Mouse (Mus musculus) stomach, embryonic 14.5 days (tissue): ENCODE measurements around the gene Psmb7. TPM values are rescaled to one million over a fixed set of nuclear protein-coding genes. Genes with fewer than 3 reads are reported as not detected.

Experiments used
- ATAC-seq: fragments of 200-750 bp; cut with Nextera tagmentation; 2 replicates; pipeline ENCODE4 v1.8.0; 2017; ENCODE audit warnings: low read depth, moderate TSS enrichment; ENCODE audit not compliant: insufficient number of reproducible peaks, insufficient read depth, low FRiP score
- H3K27ac ChIP-seq: fragments of 300-500 bp; sonication (generic); 2 replicates; pipeline ENCODE4 v1.5.1; 2014; ENCODE audit warnings: mild to moderate bottlenecking, low read length, moderate library complexity, mixed read lengths
- H3K27me3 ChIP-seq: fragments of 300-500 bp; sonication (generic); 2 replicates; pipeline ENCODE4 v1.6.1; 2014; ENCODE audit warnings: low read length, control low read depth, mixed read lengths; ENCODE audit not compliant: control insufficient read depth, insufficient read depth
- H3K36me3 ChIP-seq: fragments of 300-500 bp; sonication (generic); 2 replicates; pipeline ENCODE4 v1.6.1; 2014; ENCODE audit warnings: mild to moderate bottlenecking, control low read depth, low read length, moderate library complexity, mixed read lengths; ENCODE audit not compliant: control insufficient read depth, insufficient read depth
- H3K4me1 ChIP-seq: fragments of 300-500 bp; sonication (generic); 2 replicates; pipeline ENCODE4 v1.6.1; 2014; ENCODE audit warnings: low read length, control low read depth, mixed read lengths; ENCODE audit not compliant: control insufficient read depth, insufficient read depth
- H3K4me2 ChIP-seq: fragments of 300-500 bp; sonication (generic); replicated peaks from 2 replicates; pipeline ENCODE4 v1.6.1; 2014; ENCODE audit warnings: low read depth, low read length, control low read depth
- H3K4me3 ChIP-seq: fragments of 300-500 bp; sonication (generic); 2 replicates; pipeline ENCODE4 v1.5.1; 2014; ENCODE audit warnings: low read depth, low read length, control low read depth
- H3K9ac ChIP-seq: fragments of 300-500 bp; sonication (generic); replicated peaks from 2 replicates; pipeline ENCODE4 v1.6.1; 2014; ENCODE audit warnings: low read depth, mild to moderate bottlenecking, control low read depth, low read length, moderate library complexity, mixed read lengths
- H3K9me3 ChIP-seq: fragments of 300-500 bp; sonication (generic); 2 replicates; pipeline ENCODE4 v1.6.1; 2016; ENCODE audit warnings: low read depth, low read length, control low read depth; ENCODE audit not compliant: control insufficient read depth
- WGBS: fragments of 180-500 bp; shearing (Covaris S2); extraction: QIAGEN DNeasy Blood & Tissue Kit; methylation state at CpG from one replicate; pipeline ENCODE4 v1.1.7; 2014; 5-methylcytosine and 5-hydroxymethylcytosine counted together
- polyA plus RNA-seq: library from polyadenylated mRNA; unstranded; fragments of >200 nt; fragmentation: Nextera tagmentation; extraction: Ambion mirVana; gene quantifications from 2 replicates; pipeline ENCODE4 v1.2.1, GENCODE M21; 2014

Psmb7 gene
- polyA plus RNA-seq, 1 experiment from 2014 or later, result 242 TPM

GRCm38 (mm10) chr2:38675366-38675969 lies 31.6 kb upstream of the Psmb7 start:
- Histone ChIP-seq H3K9me3 (no peaks in the 10 kb centered on the region), H3K4me2 (no peak overlapping the region), H3K27me3 (no peaks in the 10 kb centered on the region), H3K4me3 (no peak overlapping the region), H3K9ac (no peak overlapping the region), H3K4me1 (no peaks in the 10 kb centered on the region), H3K27ac (no peak overlapping the region), H3K36me3 (no peaks in the 10 kb centered on the region)
- 53% methylated on average over 9 of the region's 9 CpGs for WGBS
- peak; percentile 34; the same call in 1 of the 2 replicates for ATAC-seq

DNA sequence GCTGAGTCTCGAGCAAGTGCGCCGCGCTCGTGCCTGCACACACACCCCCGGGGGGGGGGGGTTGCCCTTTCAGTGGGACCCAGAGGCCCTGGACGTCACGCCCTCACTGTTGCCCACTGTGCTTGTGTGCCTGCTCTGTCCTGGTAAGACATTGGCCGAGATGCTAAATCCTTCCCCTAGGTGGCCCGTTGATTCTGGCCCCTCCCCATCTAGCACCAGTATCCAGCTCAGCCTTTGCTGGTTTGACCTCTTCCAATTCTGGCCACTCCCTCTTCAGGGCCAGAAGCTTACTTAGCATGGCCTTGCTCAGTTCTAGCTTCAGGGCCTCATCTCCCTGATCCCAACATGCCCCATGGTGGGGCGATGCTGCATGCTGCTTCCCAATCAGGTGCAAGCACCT lies 28.6 kb upstream of the Psmb7 start:
- no peak overlapping the region for H3K4me3 ChIP-seq
- ATAC-seq, result no peak
- no peak overlapping the region for H3K4me2 ChIP-seq
- 52% methylated on average over 11 of the region's 11 CpGs for WGBS
- H3K9me3 ChIP-seq, result no peaks in the 10 kb centered on the region
- no peaks in the 10 kb centered on the region for H3K36me3 ChIP-seq
- H3K9ac ChIP-seq, result no peak overlapping the region
- H3K27me3 ChIP-seq, result no peaks in the 10 kb centered on the region
- no peaks in the 10 kb centered on the region for H3K4me1 ChIP-seq
- H3K27ac ChIP-seq, result no peak overlapping the region

- Histone ChIP-seq H3K4me2 (peak overlapping the region; percentile 17; the same call in 1 of the 2 replicates), H3K9ac (no peak overlapping the region), H3K4me1 (no peaks in the 10 kb centered on the region), H3K9me3 (no peaks in the 10 kb centered on the region), H3K27ac (no peak overlapping the region), H3K27me3 (no peaks in the 10 kb centered on the region), H3K4me3 (no peak overlapping the region), H3K36me3 (no peaks in the 10 kb centered on the region)
- peak; percentile 86 for ATAC-seq
- 14% methylated on average over 17 of the region's 17 CpGs for WGBS
Measured at GRCm38 (mm10) chr2:38668802-38669580, 25.1 kb upstream of the Psmb7 start.

GRCm38 (mm10) chr2:38661398-38661797 lies 17.5 kb upstream of the Psmb7 start:
- H3K27me3 ChIP-seq, result 0 out of 2 replicates have a peak, but pooled peaks cover 3% of the 10 kb centered on the region
- ATAC-seq, result no peak

GRCm38 (mm10) chr2:38658338-38658836 lies 14.5 kb upstream of the Psmb7 start:
- Histone ChIP-seq H3K9me3 (no peaks in the 10 kb centered on the region), H3K9ac (no peak overlapping the region), H3K27ac (no peak overlapping the region), H3K27me3 (0 out of 2 replicates have a peak, but pooled peaks cover 3% of the 10 kb centered on the region), H3K4me3 (peak overlapping the region; percentile 25), H3K36me3 (no peaks in the 10 kb centered on the region), H3K4me2 (peak overlapping the region; percentile 49), H3K4me1 (no peaks in the 10 kb centered on the region)
- under 1% methylated on average over 25 of the region's 25 CpGs for WGBS
- peak; percentile 87 for ATAC-seq

More at GRCm38 (mm10) chr2:38661398-38661797, 17.5 kb upstream of the Psmb7 start:
- H3K9ac ChIP-seq, result no peak overlapping the region
- no peaks in the 10 kb centered on the region for H3K4me1 ChIP-seq
- 5% methylated on average over 1 of the region's 1 CpGs for WGBS
- no peak overlapping the region for H3K4me2 ChIP-seq
- no peaks in the 10 kb centered on the region for H3K36me3 ChIP-seq
- H3K27ac ChIP-seq, result no peak overlapping the region
- no peaks in the 10 kb centered on the region for H3K9me3 ChIP-seq
- H3K4me3 ChIP-seq, result no peak overlapping the region

GRCm38 (mm10) chr2:38653694-38654093 lies 9.8 kb upstream of the Psmb7 start:
- ATAC-seq, result no peak

DNA sequence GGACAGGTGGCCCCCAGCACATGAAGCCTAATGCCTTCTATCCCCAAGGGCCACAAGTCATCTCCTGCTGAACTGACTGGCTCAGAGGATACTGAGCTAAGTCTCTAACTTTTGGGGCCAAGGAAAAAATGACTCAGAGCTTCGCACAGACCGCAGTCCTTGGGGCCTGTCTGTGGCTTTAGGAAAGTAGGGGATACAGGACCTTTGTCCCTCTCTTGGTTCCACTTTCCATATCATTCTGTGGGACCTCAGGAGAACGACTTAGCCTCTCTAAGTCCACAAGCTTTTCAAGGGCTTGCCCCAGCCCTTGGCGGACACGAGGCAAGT lies 9.4 kb upstream of the Psmb7 start:
- H3K36me3 ChIP-seq, result no peaks in the 10 kb centered on the region
- H3K27me3 ChIP-seq, result no peaks in the 10 kb centered on the region
- no peaks in the 10 kb centered on the region for H3K4me1 ChIP-seq
- WGBS, result 91% methylated on average over 5 of the region's 5 CpGs
- no peak overlapping the region for H3K27ac ChIP-seq
- no peak overlapping the region for H3K9ac ChIP-seq
- H3K4me2 ChIP-seq, result no peak overlapping the region
- ATAC-seq, result no peak
- no peak overlapping the region for H3K4me3 ChIP-seq
- no peaks in the 10 kb centered on the region for H3K9me3 ChIP-seq

More at GRCm38 (mm10) chr2:38653694-38654093, 9.8 kb upstream of the Psmb7 start:
- Histone ChIP-seq H3K27ac (no peak overlapping the region), H3K36me3 (no peaks in the 10 kb centered on the region), H3K4me1 (no peaks in the 10 kb centered on the region), H3K4me3 (no peak overlapping the region), H3K4me2 (no peak overlapping the region), H3K9me3 (no peaks in the 10 kb centered on the region), H3K27me3 (no peaks in the 10 kb centered on the region), H3K9ac (no peak overlapping the region)
- WGBS, result 86% methylated on average over 2 of the region's 2 CpGs

DNA sequence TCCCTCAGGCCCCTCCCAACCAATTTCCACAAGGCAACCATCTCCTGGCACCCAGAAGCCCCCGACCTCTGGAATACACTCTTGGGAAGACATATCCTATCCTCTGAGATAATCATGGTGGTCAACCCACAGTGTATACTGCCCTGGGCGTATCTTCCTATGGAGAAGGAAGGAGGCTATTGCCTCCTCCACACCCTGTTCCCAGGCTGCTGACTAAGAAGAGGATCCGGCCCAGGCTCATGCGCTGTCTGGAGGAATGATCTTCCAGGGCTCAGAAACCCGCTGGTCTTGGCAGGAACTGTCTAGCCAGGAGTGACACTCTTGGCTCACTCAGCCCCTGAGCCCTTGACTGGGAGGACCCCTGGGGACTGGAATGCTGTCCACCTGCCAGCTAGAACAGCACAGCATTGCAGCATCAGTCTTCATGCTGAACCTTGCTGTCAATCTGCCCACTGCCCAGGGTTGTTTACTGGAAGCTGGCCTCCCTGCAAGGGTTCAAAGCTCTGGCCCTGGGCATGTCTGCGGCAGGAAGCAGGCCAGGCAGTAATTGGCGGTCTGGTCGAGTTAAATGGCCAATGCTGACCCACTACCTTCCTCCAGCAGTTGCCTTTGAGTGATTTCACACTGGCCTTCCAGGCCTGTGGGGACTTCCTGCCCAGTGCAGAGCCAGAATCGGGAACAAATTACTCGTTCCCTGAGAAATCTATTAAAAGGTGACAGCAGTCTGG lies 8.8 kb upstream of the Psmb7 start:
- Histone ChIP-seq H3K27ac (no peak overlapping the region), H3K9me3 (no peaks in the 10 kb centered on the region), H3K9ac (no peak overlapping the region), H3K36me3 (no peaks in the 10 kb centered on the region), H3K4me1 (no peaks in the 10 kb centered on the region), H3K4me2 (no peak overlapping the region), H3K4me3 (no peak overlapping the region), H3K27me3 (no peaks in the 10 kb centered on the region)
- WGBS, result 63% methylated on average over 10 of the region's 10 CpGs
- no peak for ATAC-seq
